Mouse (Mus musculus): ENCODE data around the gene Mphosph9.
"Not testable (repeated sequence)": the region's sequence is repeated elsewhere in the genome, so short reads cannot be mapped to it uniquely, and the experiment has no call there.

The Mphosph9 gene

GRCm38 (mm10) chr5:124327510-124328364 lies at the start of gene Mphosph9, which contains the start of gene 2810006K23Rik:
Gene Mphosph9, minus strand, starts transcription at chr5:124327972.
Gene 2810006K23Rik, plus strand, starts transcription at chr5:124328089.
- peak; percentile 99 for DNase-seq (ENCODE audit: low read depth, low spot score)

- DNase-seq (ENCODE audit: low read depth, low spot score), result no peak
These were observed 49.4 kb upstream of the Mphosph9 start for GRCm38 (mm10) chr5:124377149-124377548.

- no peak for DNase-seq (ENCODE audit: low read depth, low spot score)
These were observed 48.6 kb upstream of the Mphosph9 start for GRCm38 (mm10) chr5:124376401-124376800.

GRCm38 (mm10) chr5:124374298-124374697 lies 46.5 kb upstream of the Mphosph9 start:
- DNase-seq (ENCODE audit: low read depth, low spot score), result peak; percentile 57

GRCm38 (mm10) chr5:124366721-124367120 lies 38.9 kb upstream of the Mphosph9 start:
- no peak for DNase-seq (ENCODE audit: low read depth, low spot score)

- no peak for DNase-seq (ENCODE audit: low read depth, low spot score)
These were observed 38.0 kb upstream of the Mphosph9 start for GRCm38 (mm10) chr5:124365754-124366153.

GRCm38 (mm10) chr5:124364173-124364918 lies 36.6 kb upstream of the Mphosph9 start:
- peak; percentile 69 for DNase-seq (ENCODE audit: low read depth, low spot score)

- DNase-seq (ENCODE audit: low read depth, low spot score), result not testable (repeated sequence)
These were observed 35.2 kb upstream of the Mphosph9 start, which contains the start of gene Cdk2ap1 for GRCm38 (mm10) chr5:124362982-124363381. Gene Cdk2ap1, minus strand, starts transcription at chr5:124363082.

- DNase-seq (ENCODE audit: low read depth, low spot score), result no peak
These were observed 31.9 kb upstream of the Mphosph9 start for GRCm38 (mm10) chr5:124359641-124360040.

- no peak for DNase-seq (ENCODE audit: low read depth, low spot score)
These were observed 28.9 kb upstream of the Mphosph9 start for GRCm38 (mm10) chr5:124356695-124357094.

GRCm38 (mm10) chr5:124355425-124355959 lies 27.7 kb upstream of the Mphosph9 start:
- no peak for DNase-seq (ENCODE audit: low read depth, low spot score)

GRCm38 (mm10) chr5:124354574-124355424 lies 27.0 kb upstream of the Mphosph9 start:
- no peak for DNase-seq (ENCODE audit: low read depth, low spot score)

GRCm38 (mm10) chr5:124353726-124354547 lies 26.2 kb upstream of the Mphosph9 start:
- no peak for DNase-seq (ENCODE audit: low read depth, low spot score)

- no peak for DNase-seq (ENCODE audit: low read depth, low spot score)
These were observed 25.4 kb upstream of the Mphosph9 start for GRCm38 (mm10) chr5:124353011-124353725.

GRCm38 (mm10) chr5:124352141-124352920 lies 24.6 kb upstream of the Mphosph9 start:
- no peak for DNase-seq (ENCODE audit: low read depth, low spot score)

GRCm38 (mm10) chr5:124351604-124352003 lies 23.8 kb upstream of the Mphosph9 start:
- DNase-seq (ENCODE audit: low read depth, low spot score), result no peak

- DNase-seq (ENCODE audit: low read depth, low spot score), result peak; percentile 68
These were observed 23.4 kb upstream of the Mphosph9 start for GRCm38 (mm10) chr5:124351111-124351560.

- no peak for DNase-seq (ENCODE audit: low read depth, low spot score)
These were observed 22.6 kb upstream of the Mphosph9 start for GRCm38 (mm10) chr5:124350350-124350749.

- no peak for DNase-seq (ENCODE audit: low read depth, low spot score)
These were observed 21.4 kb upstream of the Mphosph9 start for GRCm38 (mm10) chr5:124349196-124349595.

All from telencephalon, adult 2 months (tissue).